Mouse (Mus musculus): ENCODE measurements around the gene Nol6.

GRCm38 (mm10) chr4:41102901-41103300 lies 21.4 kb downstream of the Nol6 start:
- TF ChIP-seq CTCF (IDR thresholded peaks at IDR 0.05; ENCODE audit: low read depth) (no peak), EP300 (IDR thresholded peaks at IDR 0.05; ENCODE audit: low read depth) (no peak)
